Mouse (Mus musculus) heart, embryonic 13.5 days (tissue): ENCODE data around the gene Fbxo40. TPM values are rescaled to one million over a fixed set of nuclear protein-coding genes. Genes with fewer than 3 reads are reported as not detected.

ENCODE experiments used
- ATAC-seq: fragments of 200-750 bp; cut with Nextera tagmentation; 2 replicates; pipeline ENCODE4 v1.8.0; 2017; ENCODE audit warnings: moderate TSS enrichment; ENCODE audit not compliant: insufficient number of reproducible peaks, low FRiP score, low TSS enrichment; ENCODE audit errors: extremely low read depth
- H3K27ac ChIP-seq: fragments of 300-500 bp; sonication (generic); replicated peaks from 2 replicates; pipeline ENCODE4 v1.5.1; 2015; ENCODE audit warnings: moderate library complexity, mild to moderate bottlenecking, inconsistent platforms
- H3K27me3 ChIP-seq: fragments of 300-500 bp; sonication (generic); replicated peaks from 2 replicates; pipeline ENCODE4 v1.6.1; 2015; ENCODE audit warnings: mild to moderate bottlenecking, inconsistent platforms
- H3K36me3 ChIP-seq: fragments of 300-500 bp; sonication (generic); 2 replicates; pipeline ENCODE4 v1.6.1; 2015; ENCODE audit warnings: mild to moderate bottlenecking, inconsistent platforms
- H3K4me1 ChIP-seq: fragments of 300-500 bp; sonication (generic); 2 replicates; pipeline ENCODE4 v1.6.1; 2015; ENCODE audit warnings: inconsistent platforms
- H3K4me2 ChIP-seq: fragments of 300-500 bp; sonication (generic); 2 replicates; pipeline ENCODE4 v1.6.1; 2015; ENCODE audit warnings: inconsistent platforms, mild to moderate bottlenecking, moderate library complexity
- H3K4me3 ChIP-seq: fragments of 300-500 bp; sonication (generic); 2 replicates; pipeline ENCODE4 v1.5.1; 2015; ENCODE audit warnings: moderate library complexity, mild to moderate bottlenecking, inconsistent platforms
- H3K9ac ChIP-seq: fragments of 300-500 bp; sonication (generic); 2 replicates; pipeline ENCODE4 v1.6.1; 2015; ENCODE audit warnings: inconsistent platforms, mild to moderate bottlenecking, moderate library complexity
- H3K9me3 ChIP-seq: fragments of 300-500 bp; sonication (generic); 2 replicates; pipeline ENCODE4 v1.6.1; 2016; ENCODE audit warnings: inconsistent platforms
- WGBS: fragments of 180-500 bp; shearing (Covaris S2); methylation state at CpG from one replicate; pipeline ENCODE4 v1.1.7; 2015; ENCODE audit warnings: mixed read lengths; 5-methylcytosine and 5-hydroxymethylcytosine counted together
- polyA plus RNA-seq: library from polyadenylated mRNA; unstranded; fragments of >200 nt; fragmentation: Nextera tagmentation; extraction: Ambion mirVana; gene quantifications from 2 replicates; pipeline ENCODE4 v1.2.1, GENCODE M21; 2015

The Fbxo40 gene
- polyA plus RNA-seq, 1 experiment from 2014 or later: 8.5 TPM

DNA sequence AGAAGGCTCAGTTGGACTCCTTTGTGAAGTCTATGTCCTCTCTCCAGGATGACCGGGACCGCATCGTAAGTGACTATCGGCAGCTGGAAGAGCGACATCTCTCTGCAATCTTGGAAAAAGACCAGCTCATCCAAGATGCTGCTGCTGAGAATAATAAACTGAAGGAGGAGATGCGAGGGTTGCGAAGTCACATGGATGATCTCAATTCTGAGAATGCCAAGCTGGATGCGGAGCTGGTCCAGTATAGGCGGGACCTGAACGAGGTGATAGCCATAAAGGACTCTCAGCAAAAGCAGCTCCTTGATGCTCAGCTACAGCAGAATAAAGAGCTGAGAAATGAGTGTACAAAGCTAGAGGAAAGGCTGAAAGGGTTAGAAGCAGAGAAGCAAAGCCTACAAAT, 71.8 kb downstream of the Fbxo40 start:
- WGBS: 94% methylated on average over 10 of the region's 10 CpGs
- no peak overlapping the region for H3K27ac ChIP-seq
- H3K36me3 ChIP-seq: peaks cover 92% of the 10 kb centered on the region
- H3K4me1 ChIP-seq: no peaks in the 10 kb centered on the region
- H3K9ac ChIP-seq: no peak overlapping the region
- ATAC-seq: no peak
- H3K9me3 ChIP-seq: no peaks in the 10 kb centered on the region
- H3K4me2 ChIP-seq: no peak overlapping the region
- no peak overlapping the region for H3K4me3 ChIP-seq
- no peaks in the 10 kb centered on the region for H3K27me3 ChIP-seq

GRCm38 (mm10) chr16:36914195-36914594, 76.1 kb downstream of the Fbxo40 start:
- no peak for ATAC-seq
- peaks cover 92% of the 10 kb centered on the region for H3K36me3 ChIP-seq
- 82% methylated on average over 5 of the region's 5 CpGs for WGBS

More at GRCm38 (mm10) chr16:36914195-36914594, 76.1 kb downstream of the Fbxo40 start:
- Histone ChIP-seq H3K27ac (no peak overlapping the region), H3K9me3 (no peaks in the 10 kb centered on the region), H3K27me3 (no peaks in the 10 kb centered on the region), H3K4me3 (no peak overlapping the region), H3K4me1 (no peaks in the 10 kb centered on the region), H3K9ac (no peak overlapping the region), H3K4me2 (no peak overlapping the region)

Other genes with a start within 250 kb of the Fbxo40 start
- gene Slc15a2, start 205.5 kb downstream of the Fbxo40 start, polyA plus RNA-seq: 1.4 and 2.0 TPM in 2 replicates
- 28.4 and 28.9 TPM in 2 replicates for gene Iqcb1, start 162.1 kb downstream of the Fbxo40 start, polyA plus RNA-seq
- gene Eaf2, start 115.5 kb downstream of the Fbxo40 start, polyA plus RNA-seq: 0.40 and 0.97 TPM in 2 replicates
- 61.9 and 64.3 TPM in 2 replicates for gene Golgb1, start 115.3 kb downstream of the Fbxo40 start, polyA plus RNA-seq
- gene Hcls1, start 55.5 kb downstream of the Fbxo40 start, polyA plus RNA-seq: 5.5 and 5.8 TPM in 2 replicates
- gene Polq, start 21.3 kb upstream of the Fbxo40 start, polyA plus RNA-seq: 4.4 and 5.5 TPM in 2 replicates